In the genomic region with DNA sequence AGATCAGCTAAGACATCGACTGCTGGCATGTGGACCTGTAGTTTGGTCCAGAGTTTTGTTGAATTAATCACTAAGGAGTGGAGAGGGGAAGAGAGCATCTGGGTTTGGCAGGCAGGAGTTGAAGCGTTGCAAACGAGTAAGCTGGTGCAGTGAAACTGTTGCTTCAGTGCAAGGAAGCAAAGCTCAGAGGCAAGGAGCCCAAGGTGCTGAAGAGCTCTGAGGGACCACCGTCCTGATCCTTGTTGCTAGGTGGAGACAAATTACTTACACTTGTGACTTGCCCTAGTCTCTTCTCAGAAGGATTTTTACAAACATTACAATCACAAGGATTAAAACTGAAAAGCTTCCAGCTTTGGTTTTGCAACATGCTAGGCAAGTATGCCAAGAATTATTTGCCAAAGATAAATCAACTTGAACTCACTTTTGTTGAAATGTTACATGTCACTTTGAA, we compare ENCODE assay signal across 11 mouse cellular contexts. TPM values are rescaled to one million over a fixed set of nuclear protein-coding genes. Genes with fewer than 3 reads are reported as not detected.
A peak's percentile ranks its signal among the peaks of the same experiment; 100 is the strongest.
DNase-seq lines count a peak whose midpoint lies in the region; ATAC-seq lines count a peak whose summit lies in the region.
"Had no signal": no experiment of that assay in that cellular context is flagged by ENCODE, and none has a peak within 500 bp of the region (broad histone marks: within the 10 kb centered on the region; RNA-seq: fewer than 3 reads in every experiment).

No protein-coding gene starts in this region.

- peak; percentile 51 for DNase-seq in heart, adult 8-10 months (ENCODE audit: low spot score)
- DNase-seq in NIH3T3 (ENCODE audit: low read depth): peak; percentile 89
- peak; percentile 12 for DNase-seq in adrenal gland, postnatal 25 days
- no peak for DNase-seq in right cerebral cortex, postnatal 14 days
- DNase-seq: right cerebral cortex, postnatal 4 days; thymus, adult 18-20 months had no signal

- no peaks in the 10 kb centered on the region for H3K4me1 ChIP-seq in heart, embryonic 11.5 days (ENCODE audit: control insufficient read depth, insufficient read depth, low read length)
- peaks cover 18% of the 10 kb centered on the region for H3K4me1 ChIP-seq in lung, embryonic 16.5 days (replicated peaks; ENCODE audit: control insufficient read depth, insufficient read depth, low read length)
- H3K4me1 ChIP-seq: limb, embryonic 13.5 days had no signal

- H3K27ac ChIP-seq in heart, embryonic 11.5 days (ENCODE audit: low read depth, low read length): no peak overlapping the region
- H3K27ac ChIP-seq in lung, embryonic 16.5 days (ENCODE audit: low read length): peak overlapping the region; percentile 74
- H3K27ac ChIP-seq: limb, embryonic 13.5 days had no signal

- H3K9ac ChIP-seq in heart, embryonic 11.5 days (ENCODE audit: low read depth, low read length): no peak overlapping the region
- H3K9ac ChIP-seq in lung, embryonic 16.5 days (ENCODE audit: low read length): no peak overlapping the region
- H3K9ac ChIP-seq: limb, embryonic 13.5 days had no signal

- H3K36me3 ChIP-seq in heart, embryonic 11.5 days (ENCODE audit: control insufficient read depth, insufficient read depth, low read length): no peaks in the 10 kb centered on the region
- no peaks in the 10 kb centered on the region for H3K36me3 ChIP-seq in lung, embryonic 16.5 days (ENCODE audit: control insufficient read depth, insufficient read depth, low read length)
- H3K36me3 ChIP-seq: limb, embryonic 13.5 days had no signal

- no peak overlapping the region for H3K4me2 ChIP-seq in heart, embryonic 11.5 days
- peak overlapping the region; percentile 10; the same call in 1 of the 2 replicates for H3K4me2 ChIP-seq in lung, embryonic 16.5 days (ENCODE audit: low read depth, low read length)
- H3K4me2 ChIP-seq: limb, embryonic 13.5 days had no signal

- no peak overlapping the region for H3K4me3 ChIP-seq in heart, embryonic 11.5 days (ENCODE audit: low read depth, low read length)
- H3K4me3 ChIP-seq in lung, embryonic 16.5 days (ENCODE audit: low read length): no peak overlapping the region
- H3K4me3 ChIP-seq: limb, embryonic 13.5 days had no signal

- no peaks in the 10 kb centered on the region for H3K9me3 ChIP-seq in heart, embryonic 11.5 days (replicated peaks; ENCODE audit: control insufficient read depth, low read length)
- H3K9me3 ChIP-seq in lung, embryonic 16.5 days (ENCODE audit: control insufficient read depth, low read length): no peaks in the 10 kb centered on the region
- H3K9me3 ChIP-seq: limb, embryonic 13.5 days had no signal

- H3K27me3 ChIP-seq in heart, embryonic 11.5 days (ENCODE audit: control insufficient read depth, insufficient read depth, low read length): no peaks in the 10 kb centered on the region
- H3K27me3 ChIP-seq in lung, embryonic 16.5 days (ENCODE audit: control insufficient read depth, insufficient read depth, low read depth, low read length): no peaks in the 10 kb centered on the region
- H3K27me3 ChIP-seq: limb, embryonic 13.5 days had no signal

- WGBS in heart, embryonic 11.5 days (ENCODE audit: insufficient replicate concordance): 65% methylated on average over 4 of the region's 4 CpGs
- 16% methylated on average over 4 of the region's 4 CpGs for WGBS in lung, embryonic 16.5 days

- no peak for ATAC-seq in heart, embryonic 11.5 days (replicated peaks; ENCODE audit: insufficient number of reproducible peaks, low FRiP score, low TSS enrichment)
- ATAC-seq in lung, embryonic 16.5 days (ENCODE audit: low read depth): peak; percentile 77
- no peak for ATAC-seq in erythroblast, adult 5-6 weeks (replicated peaks; ENCODE audit: low FRiP score, poor library complexity, severe bottlenecking)
- ATAC-seq: hindbrain, embryonic 16.5 days had no signal

RNA-seq across cellular contexts. Expression of a gene that starts 36.6 kb away (rescaled TPM):
- total RNA-seq in heart, adult 8-10 months (2022): 10 to 100 TPM in 3 of 4 experiments, 1 to 10 TPM in 1; 9.2 to 11.0 (median 10.6) TPM
- polyA plus RNA-seq in heart, embryonic 11.5 days (2014; fragmentation: Nextera tagmentation; extraction: Ambion mirVana): 13.8 and 15.1 TPM in 2 replicates
- total RNA-seq in adrenal gland, postnatal 25 days (2021): 24.3 and 25.8 TPM in 2 replicates
- polyA plus RNA-seq in lung, embryonic 16.5 days (2015; fragmentation: Nextera tagmentation; extraction: Ambion mirVana): 15.7 and 16.2 TPM in 2 replicates
- total RNA-seq in erythroblast, adult 5-6 weeks (2015; ENCODE audit: low replicate concordance): 3.5 and 9.8 TPM in 2 replicates
- 0.98 and 4.1 TPM in 2 replicates for total RNA-seq in erythroblast, adult 5-6 weeks (2017; ENCODE audit: low replicate concordance)
